Mouse (Mus musculus) liver, embryonic 14.5 days (tissue): ENCODE results near the gene Dnase1l2.

Experiments used
- CTCF ChIP-seq: IDR thresholded peaks from 2 replicates; pipeline ENCODE4 v1.5.1; 2016; ENCODE audit warnings: antibody characterized with exemption, low read depth, control low read depth
- EP300 ChIP-seq: IDR thresholded peaks from 2 replicates; pipeline ENCODE4 v1.6.1; 2016; ENCODE audit warnings: antibody characterized with exemption, low read depth

GRCm38 (mm10) chr17:24473612-24474275 lies 30.8 kb upstream of the Dnase1l2 start, which contains the start of gene Bricd5:
- no peak for TF ChIP-seq CTCF
- TF ChIP-seq EP300, result no peak
